Mouse (Mus musculus) E14TG2a.4 (cell line): ENCODE data around the gene Cep152.

ENCODE experiments used
- H3K27me3 ChIP-seq: 2 replicates; pipeline ENCODE4 v1.6.1; 2014; ENCODE audit warnings: low read length, control low read depth; ENCODE audit not compliant: insufficient read depth
- H3K36me3 ChIP-seq: 2 replicates; pipeline ENCODE4 v1.6.1; 2014; ENCODE audit warnings: low read length, control low read depth; ENCODE audit not compliant: insufficient read depth
- H3K4me1 ChIP-seq: replicated peaks from 2 replicates; pipeline ENCODE4 v1.6.1; 2014; ENCODE audit warnings: low read depth, low read length, control low read depth
- H3K4me3 ChIP-seq: replicated peaks from 2 replicates; pipeline ENCODE4 v1.5.1; 2014; ENCODE audit warnings: mild to moderate bottlenecking, low read length
- H3K9me3 ChIP-seq: 2 replicates; pipeline ENCODE4 v1.6.1; 2014; ENCODE audit warnings: low read length, control low read depth
- CTCF ChIP-seq: conservative IDR thresholded peaks from 2 replicates; pipeline ENCODE4 v1.5.1; 2014; ENCODE audit warnings: low read length
- NANOG ChIP-seq: IDR thresholded peaks from 2 replicates; pipeline ENCODE4 v1.6.1; 2014; ENCODE audit warnings: borderline replicate concordance, low read length, mixed read lengths
- POU5F1 ChIP-seq: IDR thresholded peaks from 2 replicates; pipeline ENCODE4 v1.6.1; 2014; ENCODE audit warnings: low read length, borderline replicate concordance

Cep152 gene

GRCm38 (mm10) chr2:125662517-125662916 lies 37.6 kb upstream of the Cep152 start:
- H3K36me3 ChIP-seq, result no peaks in the 10 kb centered on the region
- 0 out of 2 replicates have a peak, but pooled peaks cover 4% of the 10 kb centered on the region for H3K9me3 ChIP-seq
- H3K4me3 ChIP-seq, result no peak overlapping the region
- H3K4me1 ChIP-seq, result peaks cover 11% of the 10 kb centered on the region
- peaks cover 13% of the 10 kb centered on the region for H3K27me3 ChIP-seq
- TF ChIP-seq POU5F1 (no peak), CTCF (no peak), NANOG (no peak)

- Histone ChIP-seq H3K9me3 (0 out of 2 replicates have a peak, but pooled peaks cover 4% of the 10 kb centered on the region), H3K27me3 (peaks cover 13% of the 10 kb centered on the region), H3K4me1 (peaks cover 11% of the 10 kb centered on the region), H3K36me3 (no peaks in the 10 kb centered on the region), H3K4me3 (no peak overlapping the region)
- TF ChIP-seq POU5F1, result no peak
- no peak for TF ChIP-seq NANOG
- no peak for TF ChIP-seq CTCF
Measured at GRCm38 (mm10) chr2:125661156-125661555, 36.2 kb upstream of the Cep152 start.

- H3K36me3 ChIP-seq, result no peaks in the 10 kb centered on the region
- H3K4me1 ChIP-seq, result peaks cover 11% of the 10 kb centered on the region
- peaks cover 13% of the 10 kb centered on the region for H3K27me3 ChIP-seq
- 0 out of 2 replicates have a peak, but pooled peaks cover 4% of the 10 kb centered on the region for H3K9me3 ChIP-seq
- H3K4me3 ChIP-seq, result no peak overlapping the region
- TF ChIP-seq NANOG (no peak), CTCF (no peak), POU5F1 (no peak)
Measured at GRCm38 (mm10) chr2:125660537-125661130, 35.7 kb upstream of the Cep152 start.

- Histone ChIP-seq H3K36me3 (no peaks in the 10 kb centered on the region), H3K4me1 (peaks cover 11% of the 10 kb centered on the region), H3K4me3 (no peak overlapping the region), H3K27me3 (peaks cover 14% of the 10 kb centered on the region), H3K9me3 (0 out of 2 replicates have a peak, but pooled peaks cover 4% of the 10 kb centered on the region)
- TF ChIP-seq CTCF (peak; percentile 49), POU5F1 (no peak), NANOG (no peak)
Measured at GRCm38 (mm10) chr2:125659823-125660536, 35.1 kb upstream of the Cep152 start.

- Histone ChIP-seq H3K4me1 (no peaks in the 10 kb centered on the region), H3K9me3 (0 out of 2 replicates have a peak, but pooled peaks cover 4% of the 10 kb centered on the region), H3K27me3 (peaks cover 5% of the 10 kb centered on the region; the same call in 1 of the 2 replicates), H3K4me3 (no peak overlapping the region), H3K36me3 (no peaks in the 10 kb centered on the region)
- TF ChIP-seq NANOG (no peak), CTCF (no peak), POU5F1 (no peak)
Measured at GRCm38 (mm10) chr2:125655391-125655790, 30.5 kb upstream of the Cep152 start.

GRCm38 (mm10) chr2:125653286-125653685 lies 28.4 kb upstream of the Cep152 start:
- H3K4me1 ChIP-seq, result no peaks in the 10 kb centered on the region
- no peak overlapping the region for H3K4me3 ChIP-seq
- 0 out of 2 replicates have a peak, but pooled peaks cover 4% of the 10 kb centered on the region for H3K27me3 ChIP-seq
- no peak for TF ChIP-seq POU5F1
- no peak for TF ChIP-seq NANOG
- no peak for TF ChIP-seq CTCF
- no peaks in the 10 kb centered on the region for H3K36me3 ChIP-seq
- 0 out of 2 replicates have a peak, but pooled peaks cover under 1% of the 10 kb centered on the region for H3K9me3 ChIP-seq

GRCm38 (mm10) chr2:125651563-125651962 lies 26.6 kb upstream of the Cep152 start:
- H3K4me1 ChIP-seq, result no peaks in the 10 kb centered on the region
- H3K9me3 ChIP-seq, result no peaks in the 10 kb centered on the region
- H3K27me3 ChIP-seq, result 0 out of 2 replicates have a peak, but pooled peaks cover 4% of the 10 kb centered on the region
- no peak overlapping the region for H3K4me3 ChIP-seq
- TF ChIP-seq NANOG, result no peak
- TF ChIP-seq CTCF, result no peak
- TF ChIP-seq POU5F1, result no peak
- H3K36me3 ChIP-seq, result no peaks in the 10 kb centered on the region

- TF ChIP-seq CTCF, result no peak
- TF ChIP-seq POU5F1, result no peak
- TF ChIP-seq NANOG, result no peak
- H3K27me3 ChIP-seq, result 0 out of 2 replicates have a peak, but pooled peaks cover 4% of the 10 kb centered on the region
- H3K9me3 ChIP-seq, result no peaks in the 10 kb centered on the region
Measured at GRCm38 (mm10) chr2:125650742-125651352, 25.9 kb upstream of the Cep152 start.

More at GRCm38 (mm10) chr2:125650742-125651352, 25.9 kb upstream of the Cep152 start:
- H3K4me3 ChIP-seq, result no peak overlapping the region
- H3K4me1 ChIP-seq, result no peaks in the 10 kb centered on the region
- no peaks in the 10 kb centered on the region for H3K36me3 ChIP-seq
